Mouse (Mus musculus): ENCODE results near the gene Bin2.
"Not testable (repeated sequence)": the region's sequence is repeated elsewhere in the genome, so short reads cannot be mapped to it uniquely, and the experiment has no call there.

The Bin2 gene

DNA sequence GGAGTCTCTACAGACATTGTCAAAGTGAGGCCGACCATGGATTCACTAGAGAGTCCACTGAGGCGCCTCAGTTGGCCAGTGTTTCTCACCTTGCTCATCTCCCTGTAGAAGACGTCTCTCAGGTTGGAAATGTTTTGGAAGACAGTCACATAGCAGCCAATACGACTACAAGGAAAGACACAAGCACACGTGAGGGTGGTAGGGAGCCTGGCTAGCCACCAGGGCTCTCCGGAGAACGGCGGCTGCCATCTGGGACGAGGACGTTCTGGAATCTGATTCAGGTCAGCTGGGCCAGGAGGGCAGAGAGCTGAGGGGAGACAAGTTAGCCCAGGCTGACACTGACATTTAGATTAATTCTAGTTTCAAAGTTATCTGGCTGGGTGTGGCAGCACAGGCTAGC, 19.2 kb downstream of the Bin2 start:
- no peak for DNase-seq (ENCODE audit: low spot score)

DNA sequence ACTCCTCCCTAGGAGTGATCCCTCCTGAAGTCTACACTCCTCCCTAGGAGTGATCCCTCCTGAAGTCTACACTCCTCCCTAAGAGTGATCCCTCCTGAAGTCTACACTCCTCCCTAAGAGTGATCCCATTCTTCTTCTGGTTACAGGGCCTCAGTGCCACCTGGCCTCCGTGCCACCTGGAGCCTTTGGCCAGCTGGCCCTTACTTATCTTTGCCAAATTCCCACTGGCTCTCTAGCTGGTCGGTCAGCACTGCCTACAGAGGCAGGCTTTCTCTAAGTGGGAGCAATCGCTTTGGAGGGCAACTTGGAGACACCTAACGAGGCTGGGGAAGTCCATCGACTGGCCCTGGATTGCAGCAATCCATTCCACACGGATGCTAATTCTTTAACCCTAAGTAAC, 23.2 kb downstream of the Bin2 start:
- no peak for DNase-seq (ENCODE audit: low spot score)

DNA sequence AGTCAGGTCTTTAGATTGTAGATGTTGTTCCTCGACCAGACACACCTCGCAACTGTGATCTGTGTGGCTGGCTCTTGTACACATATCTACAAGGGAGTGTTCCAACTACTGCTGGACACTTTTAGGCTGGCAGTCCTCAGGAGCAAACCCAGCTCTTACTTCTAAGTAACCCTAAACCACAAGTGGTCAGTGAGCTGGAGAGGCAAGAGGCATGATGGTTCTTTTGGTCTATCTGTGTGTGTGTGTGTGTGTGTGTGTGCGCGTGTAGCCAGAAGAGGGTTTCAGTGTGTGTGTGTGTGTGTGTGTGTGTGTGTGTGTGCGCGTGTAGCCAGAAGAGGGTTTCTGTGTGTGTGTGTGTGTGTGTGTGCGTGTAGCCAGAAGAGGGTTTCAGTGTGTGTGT, 26.9 kb downstream of the Bin2 start:
- DNase-seq (ENCODE audit: low spot score): no peak

DNA sequence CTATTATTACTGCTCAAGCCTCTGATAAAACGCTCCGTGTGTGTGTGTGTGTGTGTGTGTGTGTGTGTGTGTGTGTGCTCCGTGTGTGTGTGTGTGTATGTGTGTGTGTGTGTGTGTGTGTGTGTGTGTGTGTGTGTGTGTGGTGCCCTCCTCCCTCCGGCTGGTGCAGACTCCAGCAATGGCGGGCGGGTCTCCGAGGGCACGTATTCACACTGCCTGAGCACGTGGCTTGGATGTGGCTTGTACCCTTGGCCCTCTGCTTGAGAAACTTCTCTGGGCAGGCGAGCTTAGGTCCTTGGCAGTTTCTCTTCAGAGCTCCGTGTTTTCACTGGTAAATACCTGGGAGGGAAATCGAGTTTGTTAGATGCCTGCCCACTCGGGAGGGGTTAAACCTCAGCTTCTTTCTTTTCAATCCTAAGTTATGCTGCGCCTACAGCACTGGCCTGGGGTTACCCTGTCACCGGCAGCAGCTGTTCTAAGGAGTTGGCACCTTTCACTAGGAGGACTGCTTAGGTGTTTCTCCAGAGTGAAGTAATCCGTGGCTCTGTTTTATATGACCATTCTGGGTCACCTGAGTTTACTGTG, 28.0 kb downstream of the Bin2 start:
- DNase-seq (ENCODE audit: low spot score): no peak

DNA sequence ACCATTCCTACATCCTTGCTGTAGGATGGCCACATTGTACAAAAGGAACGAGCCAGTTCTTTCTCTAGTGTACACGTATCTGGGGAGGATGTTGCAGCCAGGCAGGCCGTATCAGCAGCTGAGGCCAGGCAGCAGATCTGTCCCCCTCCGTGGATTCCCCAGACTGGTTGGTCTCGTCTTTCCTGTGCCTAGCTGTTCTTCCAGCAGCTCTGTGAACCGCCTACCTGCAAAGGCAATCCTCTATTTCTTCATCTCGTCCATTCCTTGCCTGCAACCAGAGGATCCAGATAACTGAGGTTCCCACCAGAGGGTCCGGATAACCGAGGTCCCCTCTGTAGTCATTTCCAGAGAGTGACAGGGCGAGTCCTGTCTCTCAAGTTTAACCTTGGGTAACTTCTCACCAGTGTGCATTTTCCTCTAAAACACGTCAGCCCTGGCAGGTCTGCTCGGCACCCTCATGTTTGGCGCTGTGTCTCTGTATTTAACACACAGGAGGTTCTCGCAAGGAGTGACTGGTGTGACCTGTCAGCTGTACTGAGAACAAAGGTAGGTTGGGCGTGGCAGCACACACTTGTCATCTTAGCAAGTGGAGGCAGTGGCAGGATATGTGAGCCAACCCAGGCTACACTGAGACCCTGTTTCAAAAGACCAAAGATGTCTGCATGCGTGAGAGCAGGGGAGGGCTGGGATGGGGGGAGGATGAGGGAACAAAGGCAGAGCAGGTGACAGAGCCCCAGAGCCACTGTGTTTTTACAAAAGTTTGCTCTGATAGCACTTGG, 29.2 kb downstream of the Bin2 start:
- DNase-seq (ENCODE audit: low spot score): no peak

DNA sequence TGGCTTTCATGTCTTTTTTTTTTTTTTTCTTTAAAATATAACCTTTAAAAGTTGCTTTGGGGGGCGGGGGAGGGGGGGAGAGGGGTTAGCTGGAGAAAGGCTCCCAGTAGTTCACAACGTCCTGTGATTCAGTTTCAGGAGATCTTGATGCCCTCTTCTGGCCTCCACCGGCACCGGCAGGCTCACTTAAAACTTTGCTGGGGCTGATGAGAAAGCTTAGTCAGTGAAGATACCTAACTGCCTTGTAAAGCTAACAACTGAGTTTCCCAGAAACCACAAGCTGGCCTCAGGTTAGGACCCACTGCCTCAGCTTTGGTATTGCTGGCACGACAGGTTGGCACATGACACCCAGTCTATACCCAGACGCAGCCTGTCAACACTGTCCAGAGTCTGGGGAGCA, 31.7 kb downstream of the Bin2 start:
- DNase-seq (ENCODE audit: low spot score): no peak

DNA sequence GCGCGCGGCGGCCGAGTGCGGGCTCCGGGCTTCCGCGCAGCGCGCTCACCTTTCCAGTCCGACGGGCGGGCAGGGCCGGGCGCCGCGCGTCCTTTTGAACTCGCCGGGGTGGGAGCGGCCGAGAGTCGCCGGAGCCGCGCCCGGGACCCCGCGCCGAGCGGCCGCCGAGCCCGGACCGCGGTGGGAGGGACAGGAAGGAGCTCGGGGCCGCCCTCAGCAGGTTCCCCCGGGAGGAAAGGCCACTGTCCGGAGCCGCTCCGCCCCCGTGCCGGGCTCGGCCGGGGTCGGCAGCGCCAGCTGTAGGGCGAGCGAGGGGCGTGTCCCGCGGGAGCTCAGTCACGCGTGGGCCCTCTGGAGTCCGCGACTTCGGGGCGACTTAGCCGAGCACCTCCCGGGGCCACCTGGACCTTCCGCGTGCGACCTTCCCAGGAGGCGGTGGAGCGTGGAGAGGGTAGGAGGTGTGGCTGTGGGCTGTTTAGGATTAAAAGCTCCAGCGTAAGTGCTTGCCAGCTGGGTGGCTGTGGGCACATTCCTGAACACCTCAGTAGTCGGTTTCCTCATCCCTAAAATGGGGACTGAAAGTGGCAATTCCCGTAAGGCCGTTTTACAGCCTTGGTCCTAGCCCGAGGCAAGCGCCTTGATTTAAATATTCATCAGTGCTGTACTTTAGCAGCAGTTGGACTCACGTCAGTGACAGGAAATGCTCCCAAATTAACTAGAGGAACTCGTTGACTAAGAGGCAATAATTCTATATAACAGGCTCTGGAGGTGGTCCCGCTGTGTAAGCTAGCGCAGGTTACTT, 32.5 kb downstream of the Bin2 start, which contains the start of gene Smagp:
TSS of gene Smagp (minus strand) at position 241 of the 802 bp plus-strand sequence.
- no peak for DNase-seq (ENCODE audit: low spot score)

DNA sequence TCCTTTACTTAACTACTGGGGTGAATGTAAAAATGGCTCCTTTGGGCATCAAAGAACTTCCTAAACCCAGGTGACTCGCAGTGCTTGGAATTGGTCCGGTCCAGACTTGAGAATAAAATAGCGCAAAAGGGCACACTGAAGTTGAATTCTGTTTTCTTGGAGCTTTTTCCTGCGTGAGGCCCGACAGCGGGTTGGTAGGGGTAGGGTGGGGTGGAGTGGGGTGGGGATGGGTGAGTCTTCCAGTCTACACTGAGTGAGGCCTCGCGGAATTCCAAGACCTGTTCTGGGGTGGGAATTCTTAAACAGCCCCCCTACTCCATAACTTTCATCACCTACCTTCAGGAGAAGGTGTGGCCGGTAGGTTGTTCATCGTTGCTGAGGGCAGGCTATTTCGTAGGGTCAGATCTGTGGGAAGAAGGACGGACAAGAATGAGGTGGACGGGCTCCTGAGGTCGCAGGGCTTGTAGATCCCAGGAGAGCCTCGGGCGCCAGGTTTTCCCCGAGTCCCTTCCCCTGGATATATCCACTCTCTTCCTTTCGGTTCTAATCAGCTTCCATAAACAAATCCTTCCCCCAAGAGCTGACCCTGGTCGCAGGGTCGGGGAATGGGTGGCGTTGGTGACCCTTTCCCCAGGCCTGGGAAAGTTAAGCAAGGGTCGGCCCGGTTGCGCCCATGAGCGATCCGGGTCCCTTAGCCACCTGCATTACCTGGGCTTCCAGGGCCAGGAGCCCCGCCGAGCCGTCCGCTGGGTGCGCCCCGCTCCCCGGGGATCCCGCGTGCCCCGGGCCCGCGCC, 33.3 kb downstream of the Bin2 start:
- no peak for DNase-seq (ENCODE audit: low spot score)

DNA sequence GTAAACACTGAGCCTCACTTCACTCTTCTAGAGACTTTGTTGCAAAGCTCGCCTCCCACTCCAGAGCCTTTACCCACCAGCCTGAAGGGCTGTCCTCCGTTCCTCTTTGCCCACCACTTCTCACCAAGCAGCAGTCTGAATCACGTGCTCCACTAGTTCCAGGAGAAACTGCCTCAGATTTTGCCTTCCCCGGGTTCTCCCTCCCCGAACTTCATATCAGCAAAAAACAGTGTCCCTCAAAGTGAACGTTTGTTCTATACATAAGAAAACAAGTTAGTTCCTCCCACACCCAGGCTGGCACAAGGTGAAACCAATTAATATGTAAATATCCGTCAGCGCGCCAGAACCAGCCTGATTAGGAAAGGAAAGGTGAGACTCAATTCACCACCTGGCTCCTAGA, 34.1 kb downstream of the Bin2 start:
- no peak for DNase-seq (ENCODE audit: low spot score)

DNA sequence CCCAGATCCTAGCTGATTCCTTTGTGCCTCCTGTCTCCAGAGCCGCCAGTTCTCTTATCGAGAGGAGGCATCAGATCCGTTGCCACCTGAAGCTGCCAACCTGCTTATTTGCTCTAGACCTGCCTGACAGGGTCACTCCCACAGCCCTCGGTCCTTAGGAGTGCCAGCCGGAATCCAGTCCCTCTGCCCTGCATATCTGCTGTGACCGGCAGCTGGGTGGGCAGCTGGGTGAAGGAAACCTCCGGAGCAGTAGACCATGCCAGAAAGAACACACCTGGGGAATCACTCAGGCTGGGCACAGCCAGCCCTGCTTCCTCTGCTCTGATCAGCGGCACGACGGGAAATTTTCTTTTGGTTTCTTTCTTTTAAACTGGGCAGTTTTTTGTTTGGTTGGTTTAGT, 36.0 kb downstream of the Bin2 start:
- no peak for DNase-seq (ENCODE audit: low spot score)

DNA sequence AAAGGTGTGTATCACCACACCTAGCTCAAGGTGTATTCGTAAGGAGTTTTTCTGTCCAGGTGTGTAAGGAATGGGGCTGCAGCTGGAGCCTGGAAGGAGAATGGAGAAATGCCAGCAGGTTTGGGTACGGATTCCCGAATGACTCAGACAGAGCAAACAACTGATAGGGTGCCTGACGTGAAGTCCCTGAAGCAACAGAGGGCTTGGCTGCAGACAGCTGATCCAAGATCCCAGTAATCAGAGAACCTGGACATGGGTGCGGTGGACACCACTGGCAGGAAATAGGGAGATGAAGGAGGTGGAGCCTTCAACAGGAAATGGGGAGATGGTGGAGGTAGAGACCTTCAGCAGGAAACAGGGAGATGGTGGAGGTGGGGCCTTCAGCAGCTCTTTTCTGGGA, 37.0 kb downstream of the Bin2 start:
- DNase-seq (ENCODE audit: low spot score): no peak

DNA sequence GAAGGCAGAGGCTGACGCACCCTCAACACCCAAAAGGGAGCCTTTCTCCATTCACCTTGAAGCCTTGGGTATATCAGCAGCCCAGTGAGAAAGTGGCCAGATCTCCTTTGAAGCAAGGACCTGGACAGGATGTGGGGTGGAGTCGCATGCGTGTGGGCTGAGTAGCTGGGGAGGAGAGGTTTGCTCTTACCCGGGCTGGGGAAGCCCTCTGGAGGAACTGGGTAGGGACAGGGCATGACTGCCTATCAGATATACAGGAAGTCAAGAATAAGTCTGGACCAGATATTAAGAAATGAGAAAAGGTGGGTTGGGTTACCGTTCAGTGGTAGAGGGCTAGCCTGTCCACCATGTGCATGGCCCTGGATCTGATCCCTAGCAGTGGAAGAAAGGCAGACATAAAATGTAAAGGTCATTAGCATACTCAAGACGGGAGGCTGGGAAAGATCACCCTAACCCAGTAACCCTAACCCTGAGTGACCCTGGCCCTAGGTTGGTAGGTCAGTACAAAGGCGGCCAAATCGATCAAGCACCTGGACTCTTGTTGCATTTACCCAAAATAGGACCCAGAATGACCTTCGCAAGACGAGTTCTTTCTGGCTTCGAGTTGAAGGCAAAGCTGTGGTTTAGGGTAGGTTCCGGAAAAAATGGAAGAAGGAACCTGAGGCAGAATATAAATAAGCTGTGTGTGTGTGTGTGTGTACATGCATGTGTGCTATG, 37.7 kb downstream of the Bin2 start:
- no peak for DNase-seq (ENCODE audit: low spot score)

DNA sequence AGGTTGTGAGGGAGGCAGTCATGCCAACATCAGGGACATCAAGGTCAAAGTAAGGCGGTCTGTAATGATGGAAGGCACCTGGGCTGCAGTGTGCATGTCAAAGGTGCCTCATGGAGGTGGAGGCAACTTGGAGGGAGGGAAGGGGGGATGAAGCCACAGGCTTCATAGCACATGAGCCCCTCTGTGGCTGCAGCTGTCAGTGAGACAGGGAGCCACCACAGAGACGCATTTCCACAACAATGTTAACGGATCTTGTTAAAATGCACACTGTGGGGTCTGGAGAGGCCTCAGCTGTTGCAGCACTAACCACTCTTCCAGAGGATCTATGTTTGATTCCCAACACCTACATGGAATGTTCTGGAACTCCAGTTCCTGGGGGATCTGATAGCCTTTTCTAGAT, 39.2 kb downstream of the Bin2 start:
- DNase-seq (ENCODE audit: low spot score): no peak

DNA sequence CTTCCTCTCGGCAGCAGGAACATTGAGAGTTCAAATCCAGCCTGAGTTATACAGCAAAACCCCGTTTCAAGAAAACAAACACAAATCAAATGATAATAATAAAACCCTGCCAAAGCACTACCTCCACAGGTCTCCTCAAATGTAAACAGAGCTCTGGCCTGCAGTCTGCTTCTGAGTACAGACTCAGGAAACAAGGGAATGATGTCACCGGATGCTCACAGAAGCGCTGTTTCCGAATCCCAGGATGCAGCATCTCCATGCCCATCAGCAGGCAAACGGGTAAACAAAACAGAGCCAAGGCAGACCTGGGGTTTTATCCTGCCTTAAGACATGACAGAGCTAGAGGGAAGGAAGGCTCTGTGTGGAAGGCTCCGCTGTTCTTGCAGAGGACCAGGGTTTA, 40.6 kb downstream of the Bin2 start:
- no peak for DNase-seq (ENCODE audit: low spot score)

DNA sequence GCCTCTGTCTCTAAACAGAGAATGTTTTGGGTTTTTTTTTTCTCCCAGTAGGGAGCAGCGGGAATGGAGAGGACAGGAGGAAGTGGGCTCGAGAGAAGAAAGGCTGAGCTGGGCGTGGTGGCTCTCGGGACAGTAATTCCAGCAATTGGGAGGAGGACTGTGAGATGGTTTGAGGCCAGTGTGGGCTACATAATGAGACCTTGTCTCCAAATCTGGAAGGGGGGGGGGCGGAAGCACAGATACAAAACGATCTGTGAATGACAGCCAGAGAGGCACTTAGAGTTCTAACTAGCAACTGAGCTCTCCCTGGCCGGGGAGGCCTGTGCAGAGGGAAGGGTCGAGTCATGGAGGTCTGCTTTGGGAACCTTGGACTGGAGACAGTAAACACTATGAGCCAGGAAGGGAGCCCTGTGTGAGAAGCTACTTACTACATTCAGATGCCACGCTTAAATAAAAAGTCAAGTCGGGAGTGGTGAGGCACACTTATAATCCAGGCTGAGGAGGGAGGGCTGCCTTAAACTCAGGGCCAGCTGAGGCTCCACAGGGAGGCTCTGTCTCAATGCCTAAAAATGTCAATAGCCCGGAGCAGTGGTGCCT, 41.5 kb downstream of the Bin2 start:
- DNase-seq (ENCODE audit: low spot score): no peak

DNA sequence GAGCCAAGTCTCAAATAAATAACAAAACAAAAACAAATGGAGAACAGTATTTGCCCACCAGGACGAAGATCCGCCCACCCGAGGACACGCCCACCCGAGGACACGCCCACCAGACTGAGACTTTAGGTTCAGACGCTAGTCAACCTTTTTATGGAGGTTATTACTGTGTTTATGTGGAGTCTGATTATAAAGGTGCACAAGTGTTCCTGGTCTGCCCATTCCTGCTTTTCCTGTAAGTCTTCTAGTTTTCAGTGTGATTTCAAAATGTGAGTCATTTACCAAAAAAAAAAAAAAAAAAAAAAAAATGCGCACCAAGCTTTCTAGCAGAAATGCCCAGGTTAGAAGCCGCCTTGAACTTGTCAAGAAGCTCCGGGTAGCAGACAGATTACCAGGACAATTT, 42.1 kb downstream of the Bin2 start:
- DNase-seq (ENCODE audit: low spot score): no peak

DNA sequence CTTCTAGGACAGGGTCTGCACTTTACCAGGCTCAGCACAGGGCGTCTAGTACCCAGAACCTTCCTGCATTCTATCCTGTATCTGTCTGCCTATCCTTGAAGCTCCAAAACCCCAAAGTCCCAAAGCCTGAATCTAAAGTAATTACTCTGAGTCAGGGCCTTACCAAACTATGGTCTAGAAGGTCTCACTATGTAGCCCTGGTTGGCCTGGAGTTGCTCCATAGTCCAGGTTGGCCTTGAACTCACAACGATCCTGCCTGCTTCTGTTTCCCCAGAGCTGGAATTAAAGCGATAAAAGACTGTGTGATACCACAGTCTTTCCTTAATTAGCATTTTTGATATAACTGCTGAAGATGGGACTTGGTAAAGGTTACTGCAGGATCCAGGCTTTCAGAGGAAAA, 44.9 kb downstream of the Bin2 start:
- DNase-seq (ENCODE audit: low spot score): no peak

DNA sequence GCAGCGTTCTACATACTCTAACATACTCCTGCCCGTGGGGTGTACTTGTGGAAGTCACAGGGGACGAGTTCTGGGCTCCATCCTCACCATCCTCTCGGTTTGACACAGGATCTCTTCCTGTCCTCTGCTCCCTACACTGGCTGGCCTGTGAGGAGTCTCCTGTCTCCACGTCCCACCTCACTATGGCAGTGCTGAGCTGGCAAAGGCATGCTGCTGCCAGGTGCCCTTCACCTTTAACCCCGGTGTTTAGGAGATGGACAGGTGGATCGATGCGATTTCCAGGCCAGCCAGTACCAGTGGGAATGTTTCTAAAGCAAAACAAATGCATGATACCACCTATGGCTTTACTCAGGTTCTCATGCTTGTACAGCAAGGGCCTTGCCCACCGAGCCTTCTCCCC, 45.6 kb downstream of the Bin2 start:
- no peak for DNase-seq (ENCODE audit: low spot score)

DNA sequence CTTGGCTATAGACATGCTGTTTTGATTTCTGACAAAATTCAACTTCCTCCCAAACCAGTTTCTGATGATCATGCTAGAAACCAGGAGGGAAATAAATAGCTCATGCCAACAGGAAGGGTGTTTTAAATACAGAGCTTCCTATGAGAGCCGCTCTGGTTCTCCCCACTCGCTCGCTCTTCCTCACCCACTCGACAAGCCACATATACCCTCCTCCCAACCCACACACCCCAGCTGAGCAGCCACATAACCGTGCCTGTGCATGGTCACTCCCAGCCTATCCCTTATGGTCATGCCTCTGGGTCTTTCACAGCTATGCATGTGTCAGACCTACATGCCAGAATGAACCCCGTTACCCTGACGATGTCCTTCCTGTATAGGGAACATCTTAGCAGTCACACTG, 47.2 kb downstream of the Bin2 start:
- DNase-seq (ENCODE audit: low spot score): no peak

DNA sequence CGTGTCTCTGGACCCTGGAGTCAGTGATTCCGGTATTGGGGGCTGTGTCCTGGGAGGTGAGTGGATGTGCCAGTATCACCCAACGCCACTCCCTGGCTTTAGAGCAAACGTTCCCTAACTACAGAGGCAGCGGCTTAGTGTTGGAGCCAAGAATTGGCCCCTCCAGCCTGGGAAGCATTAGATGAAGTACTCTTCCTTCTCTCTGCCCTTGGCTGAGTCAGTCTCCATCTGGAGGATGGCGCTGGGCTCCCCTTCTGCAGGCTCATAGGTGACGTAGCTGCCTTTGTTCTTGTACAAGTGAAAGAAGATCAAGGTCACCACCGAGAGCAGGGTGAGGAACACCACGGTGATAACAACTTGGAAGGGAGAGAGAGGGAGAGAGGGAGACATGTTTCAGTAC, 47.7 kb downstream of the Bin2 start:
- not testable (repeated sequence) for DNase-seq (ENCODE audit: low spot score)

DNA sequence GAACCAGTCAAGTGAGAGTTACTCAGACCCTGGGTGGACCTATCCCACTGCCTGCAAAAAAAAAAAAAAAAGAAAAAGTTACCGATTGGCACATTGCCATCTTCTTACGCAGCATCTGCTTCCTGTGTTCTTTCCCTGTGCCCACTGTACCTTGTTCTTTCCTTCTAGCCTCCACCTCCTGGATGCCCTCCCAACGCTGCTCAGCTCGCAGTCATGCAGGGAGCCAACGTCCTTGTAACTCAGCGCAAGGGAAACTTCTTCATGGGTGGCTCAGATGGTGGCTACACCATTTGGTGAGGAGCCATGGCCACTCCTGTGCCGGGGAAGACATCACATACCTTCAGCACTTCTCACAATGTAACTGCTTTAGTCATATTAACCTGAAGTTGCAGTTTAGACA, 50.2 kb downstream of the Bin2 start:
- no peak for DNase-seq (ENCODE audit: low spot score)
